Mouse (Mus musculus): ENCODE data around the gene Dnah7c. TPM values are rescaled to one million over a fixed set of nuclear protein-coding genes. Genes with fewer than 3 reads are reported as not detected.
A peak's percentile ranks its signal among the peaks of the same experiment; 100 is the strongest.
"Not testable (repeated sequence)": the region's sequence is repeated elsewhere in the genome, so short reads cannot be mapped to it uniquely, and the experiment has no call there.

Dnah7c gene
- not detected in 2 replicates for polyA plus RNA-seq (2011; ENCODE audit: insufficient read depth, insufficient read length, low read depth, missing spikeins)

DNA sequence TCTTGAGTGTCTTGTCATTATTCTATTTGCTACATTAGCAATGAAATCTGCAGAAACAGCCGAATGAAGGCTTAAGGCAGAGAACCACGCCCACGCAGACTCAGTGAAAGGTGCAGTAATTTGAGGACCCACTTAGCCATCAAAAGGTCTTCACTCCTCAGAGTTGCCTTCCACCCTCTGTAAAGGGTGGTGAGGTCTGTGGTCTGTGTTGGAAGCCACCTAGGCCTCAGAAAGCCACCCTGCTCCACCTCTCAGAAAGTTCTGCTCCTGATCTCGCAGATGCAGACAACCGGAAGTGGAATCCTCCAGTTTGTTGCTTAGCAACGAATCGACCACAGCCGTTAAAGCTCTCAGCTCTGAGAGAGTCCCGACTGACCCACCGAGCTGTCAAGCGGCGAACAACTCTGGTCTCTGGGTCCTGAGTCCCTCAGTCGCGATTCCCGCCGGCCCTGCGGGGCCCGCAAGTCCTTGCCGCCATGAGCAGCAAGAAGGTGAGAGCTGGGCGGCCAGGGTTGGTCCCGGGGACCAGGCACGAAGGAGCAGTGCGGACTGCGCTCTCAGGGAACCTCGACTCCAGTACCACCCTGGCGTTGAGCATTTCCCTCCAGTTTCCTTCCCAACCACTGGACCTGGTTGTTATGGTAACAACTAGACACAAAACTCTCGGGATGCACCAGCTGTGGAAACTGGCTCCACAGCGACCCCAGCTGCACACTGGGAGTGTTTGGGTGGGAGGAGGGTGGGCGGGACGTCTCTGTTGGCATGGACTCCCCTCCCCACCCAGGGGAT lies at the start of gene Dnah7c:
Gene Dnah7c (plus strand): TSS at position 456 of the 789 bp plus-strand sequence.
- no peak within 1 kb of the TSS for H3K9ac ChIP-seq (ENCODE audit: low read depth, poor library complexity, severe bottlenecking)
- H3K36me3 ChIP-seq (ENCODE audit: control insufficient read depth, insufficient read depth, low read length, poor library complexity, severe bottlenecking): no peaks in the 10 kb centered on the region
- no peak within 1 kb of the TSS for H3K27ac ChIP-seq (ENCODE audit: insufficient read depth, low read length)
- peak within 1 kb of the TSS; percentile 69 for H3K4me3 ChIP-seq (ENCODE audit: low read depth, low read length)
- no peaks in the 10 kb centered on the region for H3K4me1 ChIP-seq (ENCODE audit: control insufficient read depth, insufficient read depth, low read length)
- TF ChIP-seq CTCF (IDR thresholded peaks at IDR 0.05; ENCODE audit: low read depth, low read length): peak; percentile 35
- no peak for TF ChIP-seq POLR2A (IDR thresholded peaks at IDR 0.05; ENCODE audit: insufficient read depth, low read length)
- H3K27me3 ChIP-seq (ENCODE audit: control insufficient read depth, insufficient read depth, low read length, poor library complexity, severe bottlenecking): no peaks in the 10 kb centered on the region
- H3K9me3 ChIP-seq (replicated peaks; ENCODE audit: control insufficient read depth, insufficient read depth, low read length, poor library complexity, severe bottlenecking): no peaks in the 10 kb centered on the region

DNA sequence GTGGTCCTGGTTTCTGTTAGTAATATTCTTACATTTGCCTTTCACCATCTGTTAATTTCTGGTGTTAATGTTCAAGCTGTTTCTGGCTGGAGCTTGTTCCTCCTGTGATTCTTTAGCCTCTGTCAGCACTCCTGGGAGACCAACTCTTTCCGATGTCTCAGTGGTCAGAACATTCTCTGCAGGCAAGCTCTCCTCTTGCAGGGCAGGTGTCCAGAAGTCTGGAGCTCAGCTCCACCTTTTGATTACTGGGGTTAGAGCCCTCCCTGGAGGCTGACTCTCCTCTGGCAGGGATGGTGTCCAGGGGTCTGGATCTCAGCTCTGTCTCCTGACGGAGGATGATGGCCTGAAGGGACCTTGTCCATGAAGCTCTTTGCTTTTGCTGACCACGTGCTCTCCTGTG lies 44.8 kb upstream of the Dnah7c start:
- H3K4me3 ChIP-seq (ENCODE audit: low read depth, low read length); H3K9me3 ChIP-seq (replicated peaks; ENCODE audit: control insufficient read depth, insufficient read depth, low read length, poor library complexity, severe bottlenecking); H3K4me1 ChIP-seq (ENCODE audit: control insufficient read depth, insufficient read depth, low read length); H3K27ac ChIP-seq (ENCODE audit: insufficient read depth, low read length); H3K9ac ChIP-seq (ENCODE audit: low read depth, poor library complexity, severe bottlenecking); H3K27me3 ChIP-seq (ENCODE audit: control insufficient read depth, insufficient read depth, low read length, poor library complexity, severe bottlenecking); H3K36me3 ChIP-seq (ENCODE audit: control insufficient read depth, insufficient read depth, low read length, poor library complexity, severe bottlenecking): not testable (repeated sequence)

DNA sequence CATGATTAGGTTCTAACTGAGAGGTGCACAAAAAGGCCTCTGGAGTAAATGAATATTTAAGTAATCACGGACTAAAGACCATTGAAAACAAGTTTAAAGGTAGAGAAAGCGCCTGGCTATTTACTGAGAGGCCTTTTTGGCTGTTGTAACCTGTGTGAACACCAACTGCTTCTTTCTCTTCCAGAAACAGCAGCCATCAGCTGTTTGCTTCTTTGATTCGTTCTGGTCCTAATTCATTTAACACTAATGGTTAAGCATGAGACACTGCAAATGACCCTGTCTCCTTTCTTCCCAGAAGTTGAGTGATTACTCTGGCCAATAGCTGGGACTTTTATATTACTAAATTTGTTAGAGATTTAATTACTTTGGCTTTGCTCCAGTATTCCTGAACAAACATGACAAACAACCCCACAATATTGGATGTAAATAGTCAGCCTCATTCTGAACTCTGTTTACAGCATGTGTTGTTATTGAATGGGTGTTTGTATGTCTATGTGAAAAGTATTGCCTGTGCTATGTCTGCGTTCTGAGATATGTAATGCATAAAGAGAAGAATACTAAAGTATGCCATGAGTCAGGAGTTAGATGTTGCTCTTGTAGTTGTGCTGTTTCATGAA lies 30.6 kb upstream of the Dnah7c start:
- not testable (repeated sequence) for H3K4me3 ChIP-seq (ENCODE audit: low read depth, low read length)

DNA sequence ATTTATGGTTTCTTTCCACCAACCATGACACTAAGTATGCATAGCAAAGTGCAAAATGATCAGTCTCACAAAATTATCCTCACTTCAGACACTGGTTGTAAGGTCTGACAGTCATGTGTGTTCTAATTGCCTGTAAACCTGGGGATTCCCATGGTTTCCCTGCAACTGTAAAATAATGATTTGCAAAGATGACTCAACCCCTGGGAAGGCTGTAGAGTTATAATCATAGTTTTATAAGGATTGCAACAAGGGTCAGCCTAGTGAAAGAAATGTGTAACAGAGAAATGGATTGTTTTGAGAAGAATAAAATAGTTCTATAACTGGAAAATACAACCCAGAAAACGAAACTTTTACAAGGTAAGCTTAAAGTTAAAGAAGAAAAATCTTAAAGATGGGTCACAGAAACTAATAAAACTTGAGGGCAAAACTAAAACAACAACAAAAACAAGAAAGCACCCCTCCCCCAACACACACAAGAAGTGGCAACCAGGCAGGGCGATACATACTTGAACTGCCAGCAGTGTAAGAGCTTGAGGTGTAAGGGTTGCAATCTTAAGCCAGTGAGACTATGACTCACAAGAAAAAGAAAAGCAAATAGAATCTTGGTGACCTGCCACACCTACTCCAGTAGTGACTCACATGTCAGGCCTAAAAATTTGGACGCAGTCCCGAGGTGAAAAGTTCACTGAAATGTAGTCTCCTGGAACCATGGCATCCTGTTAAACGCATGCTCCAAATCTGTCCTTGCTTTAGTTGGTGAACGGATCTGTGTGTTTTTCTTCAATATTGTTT lies 16.9 kb upstream of the Dnah7c start:
- H3K36me3 ChIP-seq (ENCODE audit: control insufficient read depth, insufficient read depth, low read length, poor library complexity, severe bottlenecking): no peaks in the 10 kb centered on the region
- H3K27ac ChIP-seq (ENCODE audit: insufficient read depth, low read length): no peak overlapping the region
- no peak overlapping the region for H3K4me3 ChIP-seq (ENCODE audit: low read depth, low read length)
- no peaks in the 10 kb centered on the region for H3K4me1 ChIP-seq (ENCODE audit: control insufficient read depth, insufficient read depth, low read length)
- TF ChIP-seq CTCF (IDR thresholded peaks at IDR 0.05; ENCODE audit: low read depth, low read length) (no peak), POLR2A (IDR thresholded peaks at IDR 0.05; ENCODE audit: insufficient read depth, low read length) (no peak), EP300 (IDR thresholded peaks at IDR 0.05; ENCODE audit: insufficient read depth, low read depth, low read length) (no peak)
- H3K9ac ChIP-seq (ENCODE audit: low read depth, poor library complexity, severe bottlenecking): no peak overlapping the region
- H3K27me3 ChIP-seq (ENCODE audit: control insufficient read depth, insufficient read depth, low read length, poor library complexity, severe bottlenecking): no peaks in the 10 kb centered on the region
- no peaks in the 10 kb centered on the region for H3K9me3 ChIP-seq (replicated peaks; ENCODE audit: control insufficient read depth, insufficient read depth, low read length, poor library complexity, severe bottlenecking)

More for the DNA sequence above, 30.6 kb upstream of the Dnah7c start:
- not testable (repeated sequence) for H3K36me3 ChIP-seq (ENCODE audit: control insufficient read depth, insufficient read depth, low read length, poor library complexity, severe bottlenecking); H3K27me3 ChIP-seq (ENCODE audit: control insufficient read depth, insufficient read depth, low read length, poor library complexity, severe bottlenecking); H3K4me1 ChIP-seq (ENCODE audit: control insufficient read depth, insufficient read depth, low read length); H3K9ac ChIP-seq (ENCODE audit: low read depth, poor library complexity, severe bottlenecking); H3K27ac ChIP-seq (ENCODE audit: insufficient read depth, low read length); H3K9me3 ChIP-seq (replicated peaks; ENCODE audit: control insufficient read depth, insufficient read depth, low read length, poor library complexity, severe bottlenecking)

DNA sequence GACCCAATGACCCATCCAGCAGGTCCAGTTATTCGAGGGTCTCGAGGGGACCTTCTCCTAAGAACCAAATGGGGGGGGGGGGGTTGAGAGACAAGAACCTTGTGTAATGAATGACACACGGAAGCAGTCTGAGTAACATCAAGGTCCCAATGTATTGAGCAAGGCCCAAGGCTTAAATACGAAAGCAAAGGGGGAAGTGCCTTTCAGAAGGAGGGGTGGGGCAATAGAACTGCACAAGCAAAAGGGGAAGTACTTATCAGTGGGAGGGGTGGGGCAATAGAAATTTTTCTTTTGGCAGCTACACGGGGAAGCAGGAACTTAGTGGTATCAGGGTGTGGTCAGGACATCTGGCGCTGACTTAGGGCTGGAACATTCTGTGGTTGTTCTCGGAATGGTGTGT lies 10.6 kb upstream of the Dnah7c start:
- not testable (repeated sequence) for H3K9me3 ChIP-seq (replicated peaks; ENCODE audit: control insufficient read depth, insufficient read depth, low read length, poor library complexity, severe bottlenecking); H3K27me3 ChIP-seq (ENCODE audit: control insufficient read depth, insufficient read depth, low read length, poor library complexity, severe bottlenecking); H3K27ac ChIP-seq (ENCODE audit: insufficient read depth, low read length); H3K9ac ChIP-seq (ENCODE audit: low read depth, poor library complexity, severe bottlenecking); H3K4me3 ChIP-seq (ENCODE audit: low read depth, low read length); H3K4me1 ChIP-seq (ENCODE audit: control insufficient read depth, insufficient read depth, low read length); H3K36me3 ChIP-seq (ENCODE audit: control insufficient read depth, insufficient read depth, low read length, poor library complexity, severe bottlenecking)

DNA sequence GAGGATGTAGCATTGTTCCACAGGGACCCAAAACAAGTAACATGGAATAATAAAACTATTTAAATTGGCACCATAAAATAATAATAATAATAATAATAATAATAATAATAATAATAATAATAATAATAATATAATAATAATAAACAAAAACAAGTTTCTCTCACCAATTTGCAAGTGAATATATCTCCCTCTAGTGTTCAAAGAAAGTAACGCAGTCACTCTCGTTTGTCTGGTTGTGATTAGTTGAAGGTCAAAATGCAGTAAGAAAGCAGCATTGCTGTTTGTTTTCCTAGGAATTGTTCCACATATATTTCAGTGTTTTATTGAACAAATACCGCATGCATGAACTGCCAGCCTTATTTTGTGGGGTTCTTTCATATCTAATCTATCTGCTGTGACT lies 8.4 kb upstream of the Dnah7c start:
- H3K4me3 ChIP-seq (ENCODE audit: low read depth, low read length); H3K27ac ChIP-seq (ENCODE audit: insufficient read depth, low read length); H3K4me1 ChIP-seq (ENCODE audit: control insufficient read depth, insufficient read depth, low read length); H3K36me3 ChIP-seq (ENCODE audit: control insufficient read depth, insufficient read depth, low read length, poor library complexity, severe bottlenecking); H3K9me3 ChIP-seq (replicated peaks; ENCODE audit: control insufficient read depth, insufficient read depth, low read length, poor library complexity, severe bottlenecking); H3K27me3 ChIP-seq (ENCODE audit: control insufficient read depth, insufficient read depth, low read length, poor library complexity, severe bottlenecking); H3K9ac ChIP-seq (ENCODE audit: low read depth, poor library complexity, severe bottlenecking): not testable (repeated sequence)

DNA sequence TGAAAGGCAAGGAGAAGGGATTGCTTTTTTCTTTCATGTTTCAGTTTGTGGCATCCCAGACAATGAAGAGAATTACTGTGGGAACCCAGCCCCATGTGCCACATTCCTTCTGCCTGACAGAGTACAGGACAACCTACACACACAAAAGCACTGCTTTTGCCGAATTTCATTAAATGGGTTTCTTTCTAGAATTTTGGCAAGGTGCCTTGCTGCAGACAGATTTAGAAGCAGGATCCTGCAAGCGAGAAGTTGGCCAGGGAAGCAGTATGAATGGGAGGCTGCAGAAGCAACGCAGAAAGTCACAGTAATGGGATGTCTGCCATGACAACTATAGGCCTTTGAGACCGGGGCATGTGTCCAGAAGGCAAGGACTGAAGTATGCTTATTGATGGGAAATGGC lies 6.4 kb upstream of the Dnah7c start:
- H3K36me3 ChIP-seq (ENCODE audit: control insufficient read depth, insufficient read depth, low read length, poor library complexity, severe bottlenecking); H3K9me3 ChIP-seq (replicated peaks; ENCODE audit: control insufficient read depth, insufficient read depth, low read length, poor library complexity, severe bottlenecking); H3K4me3 ChIP-seq (ENCODE audit: low read depth, low read length); H3K4me1 ChIP-seq (ENCODE audit: control insufficient read depth, insufficient read depth, low read length); H3K9ac ChIP-seq (ENCODE audit: low read depth, poor library complexity, severe bottlenecking); H3K27ac ChIP-seq (ENCODE audit: insufficient read depth, low read length); H3K27me3 ChIP-seq (ENCODE audit: control insufficient read depth, insufficient read depth, low read length, poor library complexity, severe bottlenecking): not testable (repeated sequence)

Data from ES-Bruce4 (cell line).